Mouse (Mus musculus) kidney, postnatal 25 days (tissue): ENCODE results near the gene Gm15140.
"Not testable (repeated sequence)": the region's sequence is repeated elsewhere in the genome, so short reads cannot be mapped to it uniquely, and the experiment has no call there.

Source experiments
- DNase-seq, 2 experiments: peaks; one replicate each; pipeline ENCODE4 v3.0.0; 2021; ENCODE audit warnings: mixed read lengths in 2 of 2

Gene Gm15140

DNA sequence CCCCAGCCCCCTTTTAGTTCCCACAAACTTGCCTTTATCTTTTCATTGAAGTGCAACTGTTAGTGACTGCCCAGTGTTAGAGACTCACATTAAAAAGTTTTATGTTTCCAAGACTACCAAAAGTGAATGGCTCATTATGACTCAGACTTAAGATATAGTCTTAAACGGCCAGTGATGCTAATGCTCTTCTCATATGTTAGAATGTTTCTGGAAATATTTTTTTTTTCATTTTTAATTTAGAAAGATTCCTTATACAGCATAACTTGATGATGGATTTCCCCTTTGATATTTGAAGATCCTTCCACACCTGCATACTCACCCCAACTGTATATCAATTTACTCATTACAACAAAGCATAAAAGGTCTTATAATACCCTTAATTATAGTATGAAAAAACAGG, at the start of gene Gm15140:
Gene Gm15140 (minus strand): TSS at position 101 of the 400 bp plus-strand sequence.
- not testable (repeated sequence) for DNase-seq
